In genomic region chr12:8619827-8620677, GRCm38 (mm10) we compare ENCODE assay signal across 13 mouse cellular contexts. TPM values are rescaled to one million over a fixed set of nuclear protein-coding genes. Genes with fewer than 3 reads are reported as not detected.
A peak's percentile ranks its signal among the peaks of the same experiment; 100 is the strongest.
DNase-seq lines count a peak whose midpoint lies in the region; ATAC-seq lines count a peak whose summit lies in the region.
"Had no signal": no experiment of that assay in that cellular context is flagged by ENCODE, and none has a peak within 500 bp of the region (broad histone marks: within the 10 kb centered on the region; RNA-seq: fewer than 3 reads in every experiment).

No protein-coding gene starts in this region.

- no peak overlapping the region for H3K4me3 ChIP-seq in forebrain, embryonic 11.5 days (ENCODE audit: low read depth, low read length)
- H3K4me3 ChIP-seq in forebrain, embryonic 10.5 days = no peak overlapping the region
- H3K4me3 ChIP-seq in hindbrain, embryonic 11.5 days (ENCODE audit: low read depth, low read length) = no peak overlapping the region
- H3K4me3 ChIP-seq in midbrain, embryonic 12.5 days = no peak overlapping the region
- H3K4me3 ChIP-seq: embryonic facial prominence, embryonic 15.5 days had no signal

- DNase-seq in forebrain, embryonic 11.5 days (ENCODE audit: low spot score) = peak; percentile 51
- DNase-seq in forebrain, embryonic 10.5 days (ENCODE audit: extremely low spot score, low spot score) = no peak
- DNase-seq in ES-CJ7 (ENCODE audit: low read depth, low spot score) = peak; percentile 67
- peak; percentile 48 for DNase-seq in hindbrain, embryonic 11.5 days (ENCODE audit: low spot score)
- DNase-seq in gastrocnemius, postnatal 10 days = no peak
- no peak for DNase-seq in frontal cortex, adult 2 months (ENCODE audit: extremely low spot score in 1 of 2, low spot score in 1 of 2)
- no peak for DNase-seq in cerebellum, postnatal 25 days
- DNase-seq: cerebellum, adult 18-20 months; lung, postnatal 4 days; right cerebral cortex, adult 18-20 months had no signal

- H3K4me1 ChIP-seq in forebrain, embryonic 11.5 days (replicated peaks; ENCODE audit: control insufficient read depth, insufficient read depth, low read length) = no peaks in the 10 kb centered on the region
- H3K4me1 ChIP-seq in forebrain, embryonic 10.5 days = no peaks in the 10 kb centered on the region
- H3K4me1 ChIP-seq in hindbrain, embryonic 11.5 days (replicated peaks; ENCODE audit: control insufficient read depth, insufficient read depth, low read length) = no peaks in the 10 kb centered on the region
- no peaks in the 10 kb centered on the region for H3K4me1 ChIP-seq in midbrain, embryonic 12.5 days
- H3K4me1 ChIP-seq: embryonic facial prominence, embryonic 15.5 days had no signal

- H3K9me3 ChIP-seq in forebrain, embryonic 11.5 days (ENCODE audit: control insufficient read depth, low read length) = no peaks in the 10 kb centered on the region
- H3K9me3 ChIP-seq in forebrain, embryonic 10.5 days = peaks cover 3% of the 10 kb centered on the region; the same call in 1 of the 2 replicates
- no peaks in the 10 kb centered on the region for H3K9me3 ChIP-seq in hindbrain, embryonic 11.5 days (ENCODE audit: control insufficient read depth, low read length)
- no peaks in the 10 kb centered on the region for H3K9me3 ChIP-seq in midbrain, embryonic 12.5 days
- H3K9me3 ChIP-seq: embryonic facial prominence, embryonic 15.5 days had no signal

- ATAC-seq in forebrain, embryonic 11.5 days (replicated peaks; ENCODE audit: low FRiP score) = peak; percentile 69; the same call in 1 of the 2 replicates
- peak; percentile 86 for ATAC-seq in hindbrain, embryonic 11.5 days (ENCODE audit: low FRiP score)
- ATAC-seq in midbrain, embryonic 12.5 days (ENCODE audit: low FRiP score, low read depth) = peak; percentile 68

- 89% methylated on average over 9 of the region's 9 CpGs for WGBS in forebrain, embryonic 11.5 days
- 93% methylated on average over 9 of the region's 9 CpGs for WGBS in forebrain, embryonic 10.5 days
- WGBS in hindbrain, embryonic 11.5 days = 87% methylated on average over 9 of the region's 9 CpGs
- 92% methylated on average over 9 of the region's 9 CpGs for WGBS in midbrain, embryonic 12.5 days

- H3K27ac ChIP-seq in forebrain, embryonic 11.5 days (ENCODE audit: low read depth, low read length) = no peak overlapping the region
- H3K27ac ChIP-seq in forebrain, embryonic 10.5 days = no peak overlapping the region
- no peak overlapping the region for H3K27ac ChIP-seq in hindbrain, embryonic 11.5 days (ENCODE audit: low read depth, low read length)
- no peak overlapping the region for H3K27ac ChIP-seq in midbrain, embryonic 12.5 days (replicated peaks)
- H3K27ac ChIP-seq: embryonic facial prominence, embryonic 15.5 days had no signal

- H3K4me2 ChIP-seq in forebrain, embryonic 11.5 days (ENCODE audit: low read depth, low read length, severe bottlenecking) = no peak overlapping the region
- no peak overlapping the region for H3K4me2 ChIP-seq in hindbrain, embryonic 11.5 days (replicated peaks; ENCODE audit: low read depth, low read length)
- no peak overlapping the region for H3K4me2 ChIP-seq in midbrain, embryonic 12.5 days (replicated peaks)
- H3K4me2 ChIP-seq: embryonic facial prominence, embryonic 15.5 days had no signal

- H3K36me3 ChIP-seq in forebrain, embryonic 11.5 days (ENCODE audit: control insufficient read depth, insufficient read depth, low read length) = no peaks in the 10 kb centered on the region
- H3K36me3 ChIP-seq in forebrain, embryonic 10.5 days (replicated peaks) = peaks cover 5% of the 10 kb centered on the region
- no peaks in the 10 kb centered on the region for H3K36me3 ChIP-seq in hindbrain, embryonic 11.5 days (ENCODE audit: control insufficient read depth, insufficient read depth, low read length)
- H3K36me3 ChIP-seq in midbrain, embryonic 12.5 days = no peaks in the 10 kb centered on the region
- H3K36me3 ChIP-seq: embryonic facial prominence, embryonic 15.5 days had no signal

- no peak overlapping the region for H3K9ac ChIP-seq in forebrain, embryonic 11.5 days (ENCODE audit: low read length)
- H3K9ac ChIP-seq in hindbrain, embryonic 11.5 days (ENCODE audit: low read depth, low read length) = no peak overlapping the region
- H3K9ac ChIP-seq in midbrain, embryonic 12.5 days (replicated peaks) = no peak overlapping the region
- H3K9ac ChIP-seq: embryonic facial prominence, embryonic 15.5 days had no signal

- H3K27me3 ChIP-seq in forebrain, embryonic 11.5 days (ENCODE audit: control insufficient read depth, insufficient read depth, low read length) = no peaks in the 10 kb centered on the region
- H3K27me3 ChIP-seq in forebrain, embryonic 10.5 days (ENCODE audit: poor library complexity, severe bottlenecking) = no peaks in the 10 kb centered on the region
- no peaks in the 10 kb centered on the region for H3K27me3 ChIP-seq in hindbrain, embryonic 11.5 days (ENCODE audit: control insufficient read depth, insufficient read depth, low read length)
- H3K27me3 ChIP-seq in midbrain, embryonic 12.5 days = no peaks in the 10 kb centered on the region
- H3K27me3 ChIP-seq: embryonic facial prominence, embryonic 15.5 days had no signal

RNA-seq across cellular contexts. Expression of gene Slc7a15, which starts 21.2 kb away (rescaled TPM):
- not detected in 2 replicates for polyA plus RNA-seq in forebrain, embryonic 11.5 days (2014; fragmentation: Nextera tagmentation; extraction: Ambion mirVana)
- not detected in 2 replicates for polyA plus RNA-seq in forebrain, embryonic 10.5 days (2016; fragmentation: Nextera tagmentation; extraction: Ambion mirVana)
- polyA plus RNA-seq in hindbrain, embryonic 11.5 days (2014; fragmentation: Nextera tagmentation; extraction: Ambion mirVana) = not detected in 2 replicates
- not detected in 2 replicates for polyA plus RNA-seq in midbrain, embryonic 12.5 days (2016; fragmentation: Nextera tagmentation; extraction: Ambion mirVana)
- not detected for total RNA-seq in gastrocnemius, postnatal 10 days (2021)
- not detected in 2 replicates for polyA plus RNA-seq in frontal cortex, adult 2 months (2012; rRNA removed)
- polyA plus RNA-seq: embryonic facial prominence, embryonic 15.5 days; kidney, embryonic 16.5 days had no signal

RNA-seq across cellular contexts. Expression of gene Pum2, which starts 53.9 kb away (rescaled TPM):
- polyA plus RNA-seq in forebrain, embryonic 11.5 days (2014; fragmentation: Nextera tagmentation; extraction: Ambion mirVana) = 101 and 106 TPM in 2 replicates
- polyA plus RNA-seq in forebrain, embryonic 10.5 days (2016; fragmentation: Nextera tagmentation; extraction: Ambion mirVana) = 76.2 and 80.0 TPM in 2 replicates
- polyA plus RNA-seq in hindbrain, embryonic 11.5 days (2014; fragmentation: Nextera tagmentation; extraction: Ambion mirVana) = 68.2 and 70.2 TPM in 2 replicates
- 73.3 and 75.6 TPM in 2 replicates for polyA plus RNA-seq in midbrain, embryonic 12.5 days (2016; fragmentation: Nextera tagmentation; extraction: Ambion mirVana)
- total RNA-seq in gastrocnemius, postnatal 10 days (2021) = 10 to 100 TPM; 80.7 to 98.1 TPM
- polyA plus RNA-seq in frontal cortex, adult 2 months (2012; rRNA removed) = 81.4 and 89.6 TPM in 2 replicates

Comparison
In these comparisons a context has a peak if more than half of its experiments do, and no peak if none do; other contexts are left out.
1. DNase-seq: peak in forebrain, embryonic 11.5 days (single experiment), ES-CJ7 (single experiment) and hindbrain, embryonic 11.5 days (single experiment); none in forebrain, embryonic 10.5 days (single experiment), gastrocnemius, postnatal 10 days (single experiment), frontal cortex, adult 2 months (0 of 2) and cerebellum, postnatal 25 days (0 of 2).
2. Peak in every context shown above with its lines, with median percentiles within 50 percentile points of each other: ATAC-seq.